Mouse (Mus musculus) myocyte (in vitro differentiated cells): ENCODE results near the gene Gcc1.

Experiments
- MAX ChIP-seq: IDR thresholded peaks from one replicate; pipeline ENCODE4 v1.6.1; 2011; ENCODE audit warnings: low read depth, mild to moderate bottlenecking, control low read depth
- POLR2A ChIP-seq: IDR thresholded peaks from one replicate; pipeline ENCODE4 v1.6.1; 2011; ENCODE audit warnings: low read depth, mild to moderate bottlenecking, control low read depth, moderate library complexity; ENCODE audit not compliant: insufficient read length
- POLR2AphosphoS2 ChIP-seq: IDR thresholded peaks from one replicate; pipeline ENCODE4 v1.6.1; 2011; ENCODE audit warnings: low read depth, control low read depth; ENCODE audit not compliant: insufficient read length
- TCF12 ChIP-seq: IDR thresholded peaks from one replicate; pipeline ENCODE4 v1.6.1; 2011; ENCODE audit warnings: mild to moderate bottlenecking, control low read depth; ENCODE audit not compliant: poor library complexity, insufficient read depth, severe bottlenecking
- USF1 ChIP-seq: IDR thresholded peaks from one replicate; pipeline ENCODE4 v1.6.1; 2011; ENCODE audit warnings: low read depth, mild to moderate bottlenecking, control low read depth, moderate library complexity

DNA sequence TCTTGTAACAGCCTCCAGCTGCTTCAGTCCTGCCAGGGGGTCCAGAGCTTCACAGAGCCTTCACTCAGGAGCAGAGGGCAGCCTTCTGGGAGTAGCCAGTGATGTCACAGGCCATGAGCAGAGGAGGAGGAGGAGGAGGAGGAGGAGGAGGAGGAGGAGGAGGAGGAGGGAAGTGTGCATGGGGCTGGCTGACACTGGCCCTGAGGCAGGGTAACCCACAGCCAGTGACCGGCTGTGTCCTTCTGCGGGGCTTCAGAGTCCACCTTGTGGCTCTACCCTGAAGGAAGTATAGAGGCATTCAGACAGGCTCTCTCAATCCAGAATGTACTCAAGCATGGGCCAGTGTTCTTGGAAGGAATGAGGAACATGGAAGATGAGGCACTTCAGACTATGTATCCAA lies 21.1 kb upstream of the Gcc1 start, which contains the start of gene Pax4:
- no peak for TF ChIP-seq MAX
- TF ChIP-seq USF1, result no peak
- TF ChIP-seq POLR2AphosphoS2, result no peak
- TF ChIP-seq POLR2A, result no peak
- no peak for TF ChIP-seq TCF12
